Mouse (Mus musculus) E14TG2a.4 (cell line): ENCODE data around the gene Atg7.
"Not testable (repeated sequence)": the region's sequence is repeated elsewhere in the genome, so short reads cannot be mapped to it uniquely, and the experiment has no call there.

Experiments used
- H3K27me3 ChIP-seq: 2 replicates; pipeline ENCODE4 v1.6.1; 2014; ENCODE audit warnings: low read length, control low read depth; ENCODE audit not compliant: insufficient read depth
- H3K36me3 ChIP-seq: 2 replicates; pipeline ENCODE4 v1.6.1; 2014; ENCODE audit warnings: low read length, control low read depth; ENCODE audit not compliant: insufficient read depth
- H3K4me1 ChIP-seq: replicated peaks from 2 replicates; pipeline ENCODE4 v1.6.1; 2014; ENCODE audit warnings: low read depth, low read length, control low read depth
- H3K4me3 ChIP-seq: replicated peaks from 2 replicates; pipeline ENCODE4 v1.5.1; 2014; ENCODE audit warnings: mild to moderate bottlenecking, low read length
- H3K9me3 ChIP-seq: 2 replicates; pipeline ENCODE4 v1.6.1; 2014; ENCODE audit warnings: low read length, control low read depth
- CTCF ChIP-seq: conservative IDR thresholded peaks from 2 replicates; pipeline ENCODE4 v1.5.1; 2014; ENCODE audit warnings: low read length
- NANOG ChIP-seq: IDR thresholded peaks from 2 replicates; pipeline ENCODE4 v1.6.1; 2014; ENCODE audit warnings: borderline replicate concordance, low read length, mixed read lengths
- POU5F1 ChIP-seq: IDR thresholded peaks from 2 replicates; pipeline ENCODE4 v1.6.1; 2014; ENCODE audit warnings: low read length, borderline replicate concordance

The Atg7 gene

DNA sequence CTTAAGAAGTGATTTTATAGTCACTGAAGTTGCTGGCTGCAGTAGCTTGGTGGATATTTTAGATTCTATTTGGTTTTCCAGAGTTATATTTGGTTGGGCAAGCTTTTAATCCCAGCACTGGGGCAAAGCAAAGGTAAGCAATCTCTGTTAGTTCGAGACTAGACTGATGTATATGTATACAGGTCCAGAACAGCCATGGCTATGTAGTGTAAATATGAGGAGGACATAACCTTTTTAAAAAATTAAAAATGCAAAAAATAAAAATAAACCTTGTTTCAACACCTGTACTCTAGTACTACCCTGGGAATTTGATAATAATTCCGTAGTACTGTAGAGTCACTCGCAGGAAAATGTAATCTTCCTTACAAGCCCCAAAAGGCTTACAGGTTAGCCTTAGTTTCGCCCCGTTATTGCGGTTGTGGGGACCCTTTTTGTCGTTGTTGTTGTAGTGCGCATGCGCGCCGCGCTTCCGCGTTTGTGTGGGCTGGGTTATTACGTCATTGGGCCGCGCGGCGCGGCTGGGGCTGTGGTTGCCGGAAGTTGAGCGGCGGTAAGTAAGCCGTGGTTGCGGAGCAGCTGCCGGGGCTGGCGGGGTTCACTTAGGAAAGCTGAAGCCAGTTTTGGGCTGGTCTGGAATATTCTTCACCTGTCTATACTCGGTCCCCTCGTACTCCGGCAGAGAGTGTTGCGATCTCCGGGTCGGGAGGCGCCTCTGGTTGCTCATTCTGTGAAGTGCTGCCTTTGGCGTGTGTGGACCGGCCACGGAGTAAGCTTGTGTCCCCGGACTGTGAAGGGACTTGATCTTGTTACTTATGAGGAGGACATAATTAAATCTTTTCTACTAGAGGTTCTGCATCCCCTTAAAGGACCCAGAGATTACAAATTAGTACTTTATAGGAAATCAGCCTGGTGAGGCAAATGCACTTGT is at the start of gene Atg7:
Gene Atg7 (plus strand): TSS at position 497 of the 928 bp plus-strand sequence.
- TF ChIP-seq CTCF: no peak
- no peak for TF ChIP-seq NANOG
- no peak for TF ChIP-seq POU5F1
- peaks cover 20% of the 10 kb centered on the region for H3K27me3 ChIP-seq

DNA sequence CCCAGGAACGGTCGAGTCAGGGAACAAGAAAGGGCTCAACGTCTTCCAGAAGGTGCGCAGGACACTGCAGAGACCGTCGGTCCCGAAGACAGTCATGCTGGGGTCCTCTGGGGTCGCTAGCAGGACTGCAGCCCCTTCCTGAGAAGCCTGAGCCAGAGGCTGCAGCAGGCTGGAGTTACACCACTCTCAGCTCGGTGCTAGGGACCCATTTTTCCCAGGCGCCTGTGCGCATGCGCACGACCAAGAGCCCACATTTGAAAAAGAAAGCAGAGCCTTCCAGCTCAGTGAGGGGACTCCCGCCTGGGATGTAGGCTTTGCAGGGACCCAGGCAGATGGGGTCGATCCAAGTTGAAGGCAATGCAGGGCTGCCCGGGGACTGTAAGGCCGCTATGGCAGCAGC is 28.8 kb upstream of the Atg7 start:
- H3K27me3 ChIP-seq, H3K4me1 ChIP-seq, H3K9me3 ChIP-seq, H3K4me3 ChIP-seq, H3K36me3 ChIP-seq: not testable (repeated sequence)

More for the DNA sequence above, at the start of gene Atg7:
- Histone ChIP-seq H3K9me3 (peaks cover 20% of the 10 kb centered on the region), H3K4me3 (peak within 1 kb of the TSS; percentile 91), H3K4me1 (peaks cover 5% of the 10 kb centered on the region; the same call in 1 of the 2 replicates), H3K36me3 (no peaks in the 10 kb centered on the region)

DNA sequence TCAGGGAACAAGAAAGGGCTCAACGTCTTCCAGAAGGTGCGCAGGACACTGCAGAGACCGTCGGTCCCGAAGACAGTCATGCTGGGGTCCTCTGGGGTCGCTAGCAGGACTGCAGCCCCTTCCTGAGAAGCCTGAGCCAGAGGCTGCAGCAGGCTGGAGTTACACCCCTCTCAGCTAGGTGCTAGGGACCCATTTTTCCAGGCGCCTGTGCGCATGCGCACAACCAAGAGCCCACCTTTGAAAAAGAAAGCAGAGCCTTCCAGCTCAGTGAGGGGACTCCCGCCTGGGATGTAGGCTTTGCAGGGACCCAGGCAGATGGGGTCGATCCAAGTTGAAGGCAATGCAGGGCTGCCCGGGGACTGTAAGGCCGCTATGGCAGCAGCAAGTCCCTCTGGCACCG is 9.0 kb upstream of the Atg7 start:
- H3K36me3 ChIP-seq, H3K4me1 ChIP-seq, H3K9me3 ChIP-seq, H3K27me3 ChIP-seq, H3K4me3 ChIP-seq: not testable (repeated sequence)

DNA sequence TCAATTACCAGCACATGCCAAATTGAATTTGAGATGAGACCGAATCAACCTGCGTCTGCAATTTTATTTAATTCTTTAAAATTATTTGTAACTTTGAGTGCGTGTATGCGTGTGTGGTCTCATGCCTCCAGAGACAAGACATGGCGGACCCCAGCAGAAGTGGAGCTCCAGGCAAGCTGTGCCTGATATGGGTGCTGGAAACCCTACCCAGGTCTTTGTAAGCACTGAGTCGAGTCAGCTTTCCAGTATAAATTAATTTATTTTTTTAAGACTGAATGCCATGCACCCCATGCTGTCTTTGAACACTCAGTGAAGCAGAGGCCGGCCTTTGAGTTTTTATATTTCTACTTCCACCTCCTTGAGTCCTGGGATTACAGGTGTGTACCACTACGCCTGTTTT is 819 bp downstream of the Atg7 start:
- Histone ChIP-seq H3K36me3 (no peaks in the 10 kb centered on the region), H3K9me3 (peaks cover 13% of the 10 kb centered on the region), H3K4me1 (peaks cover 5% of the 10 kb centered on the region; the same call in 1 of the 2 replicates), H3K4me3 (peak overlapping the region; percentile 91), H3K27me3 (peaks cover 14% of the 10 kb centered on the region)
- TF ChIP-seq POU5F1: no peak
- TF ChIP-seq CTCF: no peak
- TF ChIP-seq NANOG: no peak

DNA sequence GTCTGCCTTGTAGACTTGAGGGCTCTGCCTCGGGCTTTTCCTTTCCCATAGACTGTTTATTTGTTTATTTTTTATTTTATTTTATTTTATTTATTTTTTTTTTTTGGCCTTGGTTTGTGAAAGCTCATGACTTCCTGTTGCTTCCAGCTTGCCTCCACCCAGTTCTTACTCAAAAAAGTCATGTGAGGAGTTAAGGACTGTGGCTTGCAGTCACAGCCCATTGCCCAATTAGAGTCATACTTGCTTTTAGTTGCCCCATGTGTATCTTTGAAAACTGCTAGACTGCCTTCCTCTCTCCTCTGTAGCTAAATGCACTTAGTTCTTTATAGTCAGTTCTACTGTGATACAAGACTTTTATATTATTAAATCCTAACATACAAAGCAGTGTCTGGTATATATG is 1.6 kb downstream of the Atg7 start:
- peaks cover 6% of the 10 kb centered on the region for H3K9me3 ChIP-seq
- peaks cover 10% of the 10 kb centered on the region for H3K27me3 ChIP-seq
- no peak overlapping the region for H3K4me3 ChIP-seq

DNA sequence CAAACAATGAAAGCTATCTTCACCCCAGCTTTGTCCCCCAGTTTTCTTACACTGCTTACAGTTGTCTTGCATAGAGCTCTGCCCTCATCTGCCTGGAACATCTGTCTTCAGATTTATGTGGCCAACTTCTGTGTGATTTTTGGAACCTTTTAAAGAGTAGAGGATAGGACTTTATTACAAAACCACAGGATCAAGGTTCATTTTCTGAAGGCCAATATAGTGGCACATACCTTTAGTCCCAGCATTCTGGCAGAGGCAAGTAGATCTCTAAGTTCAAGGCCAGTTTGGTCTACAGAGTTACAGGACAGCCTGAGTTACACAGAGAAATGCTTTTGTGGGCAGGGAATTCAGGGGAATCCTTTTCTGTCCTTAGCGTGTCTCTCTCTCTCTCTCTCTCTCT is 3.3 kb downstream of the Atg7 start:
- Histone ChIP-seq H3K4me1 (peaks cover 9% of the 10 kb centered on the region; the same call in 1 of the 2 replicates), H3K9me3 (no peaks in the 10 kb centered on the region), H3K4me3 (no peak overlapping the region), H3K27me3 (peaks cover 6% of the 10 kb centered on the region; the same call in 1 of the 2 replicates), H3K36me3 (no peaks in the 10 kb centered on the region; the same call in 1 of the 2 replicates)
- TF ChIP-seq POU5F1 (no peak), CTCF (no peak), NANOG (no peak)

More for the DNA sequence above, 1.6 kb downstream of the Atg7 start:
- H3K4me1 ChIP-seq: peaks cover 5% of the 10 kb centered on the region; the same call in 1 of the 2 replicates
- TF ChIP-seq CTCF (no peak), POU5F1 (no peak), NANOG (no peak)
- no peaks in the 10 kb centered on the region; the same call in 1 of the 2 replicates for H3K36me3 ChIP-seq

DNA sequence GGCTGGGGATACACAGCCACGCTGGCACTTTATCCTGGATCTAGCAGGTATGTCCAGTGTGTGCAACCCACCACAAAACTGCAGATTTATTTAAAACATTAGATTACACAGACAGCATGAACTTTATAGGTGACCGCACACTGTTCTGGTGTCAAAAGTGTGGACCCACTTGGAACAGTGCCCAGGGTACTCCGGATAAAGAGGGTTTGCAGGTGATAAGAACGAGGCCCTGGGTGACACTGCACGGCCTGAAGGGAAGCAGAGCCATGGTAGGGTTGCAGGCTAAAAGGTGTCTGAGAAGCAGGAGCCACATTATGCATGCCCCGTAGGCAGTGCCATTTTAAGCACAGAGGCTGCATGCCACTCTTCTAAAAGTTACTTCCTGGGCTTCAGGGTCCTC is 4.1 kb downstream of the Atg7 start:
- no peaks in the 10 kb centered on the region for H3K9me3 ChIP-seq
- peaks cover 9% of the 10 kb centered on the region; the same call in 1 of the 2 replicates for H3K4me1 ChIP-seq
- H3K27me3 ChIP-seq: peaks cover 4% of the 10 kb centered on the region; the same call in 1 of the 2 replicates
- no peaks in the 10 kb centered on the region; the same call in 1 of the 2 replicates for H3K36me3 ChIP-seq
- no peak overlapping the region for H3K4me3 ChIP-seq
- TF ChIP-seq CTCF (no peak), NANOG (no peak), POU5F1 (no peak)

DNA sequence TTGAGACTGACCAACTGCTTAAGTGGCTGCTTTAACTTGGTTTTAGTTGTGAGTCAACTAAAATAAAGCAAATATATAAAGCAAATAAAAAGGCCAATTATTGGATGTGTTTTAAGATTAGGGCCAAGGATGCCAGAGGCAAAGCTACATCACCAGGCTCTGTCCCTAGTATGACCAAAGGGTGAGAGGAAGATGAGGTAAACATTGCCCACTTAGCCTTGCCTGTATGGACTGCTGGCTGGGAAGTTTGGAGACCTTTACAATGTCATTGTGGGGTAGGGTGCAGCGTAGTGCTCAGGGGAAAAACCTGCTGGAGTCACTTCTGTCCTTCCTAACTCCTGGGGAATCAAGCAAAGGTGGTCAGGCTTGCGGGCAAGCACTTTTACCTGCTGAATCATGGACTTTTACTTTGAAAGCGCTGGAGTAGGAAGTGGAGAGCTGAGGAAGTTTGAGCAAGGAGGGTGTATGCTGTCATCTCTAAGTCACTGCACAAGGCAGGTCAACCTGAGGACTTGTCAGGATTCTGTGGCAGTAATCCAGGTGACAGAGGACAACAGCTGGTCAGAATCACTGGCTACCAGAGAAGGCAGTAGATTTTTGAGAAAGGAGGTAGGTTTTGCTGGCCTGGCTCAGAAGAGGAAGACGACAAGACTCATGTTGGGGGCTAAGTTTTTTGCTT is 5.6 kb downstream of the Atg7 start:
- TF ChIP-seq NANOG: no peak
- no peak for TF ChIP-seq CTCF
- no peak for TF ChIP-seq POU5F1
- H3K4me3 ChIP-seq: no peak overlapping the region
- no peaks in the 10 kb centered on the region for H3K9me3 ChIP-seq
- H3K4me1 ChIP-seq: peaks cover 8% of the 10 kb centered on the region; the same call in 1 of the 2 replicates
- no peaks in the 10 kb centered on the region; the same call in 1 of the 2 replicates for H3K36me3 ChIP-seq
- peaks cover 4% of the 10 kb centered on the region; the same call in 1 of the 2 replicates for H3K27me3 ChIP-seq

DNA sequence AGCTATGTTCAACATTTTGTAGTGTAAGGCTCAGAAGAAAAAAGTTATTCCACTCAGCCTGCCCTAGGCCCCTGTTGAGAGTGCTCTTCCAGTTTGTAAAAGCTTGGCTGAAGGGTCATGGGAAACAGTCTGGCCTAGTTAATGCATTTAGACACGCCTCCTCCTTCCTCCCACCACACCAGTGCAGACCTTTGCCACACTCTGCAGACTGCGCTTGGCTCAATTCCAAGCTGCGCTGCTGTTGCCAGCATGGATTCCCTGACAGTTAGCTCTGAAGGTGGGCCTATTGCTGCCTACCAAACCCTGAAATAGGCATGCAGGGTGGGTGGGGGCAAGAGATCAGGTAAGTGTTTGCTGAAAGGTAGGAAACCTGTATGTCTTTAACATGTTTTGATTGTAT is 9.3 kb downstream of the Atg7 start:
- Histone ChIP-seq H3K36me3 (no peaks in the 10 kb centered on the region; the same call in 1 of the 2 replicates), H3K9me3 (no peaks in the 10 kb centered on the region), H3K27me3 (peaks cover 4% of the 10 kb centered on the region; the same call in 1 of the 2 replicates), H3K4me1 (0 out of 2 replicates have a peak, but pooled peaks cover 4% of the 10 kb centered on the region), H3K4me3 (no peak overlapping the region)
- TF ChIP-seq POU5F1 (no peak), NANOG (no peak), CTCF (no peak)
